Mouse (Mus musculus) MEL (cell line): ENCODE measurements around the gene Dnali1. TPM values are rescaled to one million over a fixed set of nuclear protein-coding genes. Genes with fewer than 3 reads are reported as not detected.

Source experiments
- DNase-seq: peaks from one replicate; pipeline ENCODE4 v3.0.0; 2011; ENCODE audit warnings: low read depth, low spot score
- H3K27ac ChIP-seq: 2 replicates; pipeline ENCODE4 v1.5.1; 2012; ENCODE audit warnings: low read depth, mild to moderate bottlenecking, control low read depth, low read length, moderate library complexity; ENCODE audit not compliant: control insufficient read depth
- H3K27me3 ChIP-seq, 2 experiments: fragments of 150-350 bp in 1 of 2; sonication (generic) in 1 of 2; 2 replicates each; pipeline ENCODE4 v1.6.1; 2012; ENCODE audit warnings: low read length in 2 of 2, mild to moderate bottlenecking in 2 of 2, improper control_type of control experiment in 1 of 2, moderate library complexity in 1 of 2; ENCODE audit not compliant: insufficient read depth in 2 of 2, control insufficient read depth in 1 of 2
- H3K36me3 ChIP-seq, 2 experiments: 2 replicates each; pipeline ENCODE4 v1.6.1; 2012 to 2014; ENCODE audit warnings: low read length in 2 of 2, improper control_type of control experiment in 1 of 2, inconsistent platforms in 1 of 2, mild to moderate bottlenecking in 1 of 2; ENCODE audit not compliant: insufficient read depth in 2 of 2, control insufficient read depth in 1 of 2
- H3K4me1 ChIP-seq, 2 experiments: fragments of 150-350 bp in 1 of 2; sonication (generic) in 1 of 2; 2 replicates each; pipeline ENCODE4 v1.6.1; 2012; ENCODE audit warnings: low read length in 2 of 2, improper control_type of control experiment in 1 of 2, mild to moderate bottlenecking in 1 of 2; ENCODE audit not compliant: insufficient read depth in 2 of 2, control insufficient read depth in 1 of 2
- H3K4me3 ChIP-seq, 2 experiments: fragments of 150-350 bp in 1 of 2; sonication (generic) in 1 of 2; 2 replicates each; pipeline ENCODE4 v1.5.1; 2012; ENCODE audit warnings: low read depth in 2 of 2, low read length in 2 of 2, mild to moderate bottlenecking in 2 of 2, moderate library complexity in 2 of 2, control low read depth in 1 of 2, improper control_type of control experiment in 1 of 2; ENCODE audit not compliant: control insufficient read depth in 1 of 2, insufficient read depth in 1 of 2
- H3K79me2 ChIP-seq: 2 replicates; pipeline ENCODE4 v1.6.1; 2012; ENCODE audit warnings: mild to moderate bottlenecking, low read length, moderate library complexity; ENCODE audit not compliant: control insufficient read depth, poor library complexity, insufficient read depth
- H3K9ac ChIP-seq: 2 replicates; pipeline ENCODE4 v1.6.1; 2012; ENCODE audit warnings: low read depth, mild to moderate bottlenecking, control low read depth, low read length, moderate library complexity; ENCODE audit not compliant: control insufficient read depth, poor library complexity, severe bottlenecking
- H3K9me3 ChIP-seq: fragments of 150-350 bp; sonication (generic); replicated peaks from 2 replicates; pipeline ENCODE4 v1.6.1; 2012; ENCODE audit warnings: mild to moderate bottlenecking, low read length, improper control_type of control experiment, moderate library complexity; ENCODE audit not compliant: insufficient read depth
- BHLHE40 ChIP-seq: IDR thresholded peaks from 2 replicates; pipeline ENCODE4 v1.6.1; 2012; ENCODE audit warnings: low read depth, mild to moderate bottlenecking, inconsistent platforms, low read length, improper control_type of control experiment, borderline replicate concordance
- CTCF ChIP-seq, 3 experiments: IDR thresholded peaks in 2 of 3; conservative IDR thresholded peaks in 1 of 3; 2 replicates each; pipeline ENCODE4 v1.5.1; 2011 to 2012; ENCODE audit warnings: low read length in 3 of 3, low read depth in 2 of 3, mild to moderate bottlenecking in 2 of 3, improper control_type of control experiment in 1 of 3, inconsistent platforms in 1 of 3, mixed read lengths in 1 of 3, moderate library complexity in 1 of 3; ENCODE audit not compliant: control insufficient read depth in 1 of 3, insufficient read depth in 1 of 3, poor library complexity in 1 of 3, severe bottlenecking in 1 of 3
- ETS1 ChIP-seq: IDR thresholded peaks from 2 replicates; pipeline ENCODE4 v1.6.1; 2012; ENCODE audit warnings: low read depth, mild to moderate bottlenecking, inconsistent platforms, low read length, improper control_type of control experiment, moderate library complexity
- GABPA ChIP-seq: IDR thresholded peaks from 2 replicates; pipeline ENCODE4 v1.6.1; 2012; ENCODE audit warnings: low read depth, mild to moderate bottlenecking, inconsistent platforms, low read length, improper control_type of control experiment, moderate library complexity
- GATA1 ChIP-seq: IDR thresholded peaks from 2 replicates; pipeline ENCODE4 v1.6.1; 2011; ENCODE audit warnings: low read depth, low read length, improper control_type of control experiment
- HCFC1 ChIP-seq: IDR thresholded peaks from 2 replicates; pipeline ENCODE4 v1.6.1; 2012; ENCODE audit warnings: low read depth, mild to moderate bottlenecking, inconsistent platforms, low read length, improper control_type of control experiment, moderate library complexity
- JUND ChIP-seq: IDR thresholded peaks from 2 replicates; pipeline ENCODE4 v1.6.1; 2011; ENCODE audit warnings: low read depth, mild to moderate bottlenecking, improper control_type of control experiment, low read length
- MAZ ChIP-seq: IDR thresholded peaks from 2 replicates; pipeline ENCODE4 v1.6.1; 2012; ENCODE audit warnings: low read depth, mild to moderate bottlenecking, inconsistent platforms, low read length, improper control_type of control experiment
- MYB ChIP-seq: IDR thresholded peaks from 2 replicates; pipeline ENCODE4 v1.6.1; 2011; ENCODE audit warnings: mild to moderate bottlenecking, low read depth, low read length, improper control_type of control experiment
- MYC ChIP-seq: IDR thresholded peaks from 2 replicates; pipeline ENCODE4 v1.6.1; 2011; ENCODE audit warnings: low read depth, mild to moderate bottlenecking, low read length, improper control_type of control experiment, moderate library complexity
- NELFE ChIP-seq: IDR thresholded peaks from 2 replicates; pipeline ENCODE4 v1.6.1; 2011; ENCODE audit warnings: low read depth, low read length, improper control_type of control experiment
- POLR2A ChIP-seq, 2 experiments: IDR thresholded peaks; 2 replicates each; pipeline ENCODE4 v1.6.1; 2011 to 2012; ENCODE audit warnings: low read length in 2 of 2, mild to moderate bottlenecking in 2 of 2, control low read depth in 1 of 2, improper control_type of control experiment in 1 of 2, low read depth in 1 of 2, moderate library complexity in 1 of 2; ENCODE audit not compliant: control insufficient read depth in 1 of 2, insufficient read depth in 1 of 2, poor library complexity in 1 of 2
- POLR2AphosphoS5 ChIP-seq: IDR thresholded peaks from 2 replicates; pipeline ENCODE4 v1.6.1; 2012; ENCODE audit warnings: low read depth, borderline replicate concordance, mild to moderate bottlenecking, inconsistent platforms, low read length, moderate library complexity, mixed read lengths
- RAD21 ChIP-seq: IDR thresholded peaks from 2 replicates; pipeline ENCODE4 v1.6.1; 2011; ENCODE audit warnings: mild to moderate bottlenecking, low read depth, low read length, improper control_type of control experiment
- RCOR1 ChIP-seq: IDR thresholded peaks from 2 replicates; pipeline ENCODE4 v1.6.1; 2012; ENCODE audit warnings: low read depth, mild to moderate bottlenecking, inconsistent platforms, low read length, improper control_type of control experiment
- TAL1 ChIP-seq: IDR thresholded peaks from 2 replicates; pipeline ENCODE4 v1.6.1; 2012; ENCODE audit warnings: mild to moderate bottlenecking, inconsistent platforms, low read length, moderate library complexity, mixed read lengths
- TBP ChIP-seq: IDR thresholded peaks from 2 replicates; pipeline ENCODE4 v1.8.0; 2011; ENCODE audit warnings: low read depth, low read length, improper control_type of control experiment
- USF1 ChIP-seq: IDR thresholded peaks from 2 replicates; pipeline ENCODE4 v1.6.1; 2014; ENCODE audit warnings: low read depth, mild to moderate bottlenecking, inconsistent platforms, low read length, improper control_type of control experiment, moderate library complexity
- USF2 ChIP-seq, 2 experiments: IDR thresholded peaks; 2 replicates each; pipeline ENCODE4 v1.6.1; 2011 to 2012; ENCODE audit warnings: improper control_type of control experiment in 2 of 2, low read length in 2 of 2, borderline replicate concordance in 1 of 2, inconsistent platforms in 1 of 2, low read depth in 1 of 2, mild to moderate bottlenecking in 1 of 2; ENCODE audit not compliant: insufficient read depth in 1 of 2
- ZKSCAN1 ChIP-seq: IDR thresholded peaks from 2 replicates; pipeline ENCODE4 v1.6.1; 2012; ENCODE audit warnings: low read depth, mild to moderate bottlenecking, inconsistent platforms, low read length, improper control_type of control experiment, moderate library complexity
- ZNF384 ChIP-seq: IDR thresholded peaks from 2 replicates; pipeline ENCODE4 v1.6.1; 2012; ENCODE audit warnings: low read depth, mild to moderate bottlenecking, inconsistent platforms, low read length, improper control_type of control experiment
- polyA plus RNA-seq, 2 experiments: library from polyadenylated mRNA; stranded (reverse) in 1 of 2; unstranded in 1 of 2; fragments of >175 nt in 1 of 2; fragments of >200 nt in 1 of 2; gene quantifications; 2 replicates each; pipeline versions ENCODE4 v1.2.1 to v1.2.4; 2012; ENCODE audit warnings: low replicate concordance in 2 of 2, low read depth in 1 of 2; ENCODE audit not compliant: insufficient read length in 2 of 2, insufficient read depth in 1 of 2, missing spikeins in 1 of 2
- total RNA-seq: library from RNA; depleted of rRNA; stranded (reverse); fragments of 300-350 nt; gene quantifications from 2 replicates; pipeline ENCODE4 v1.2.3, GENCODE M21; 2012

The Dnali1 gene
- total and polyA plus RNA-seq, 3 experiments = 0.08 TPM; not detected in 2

- peaks cover 6 to 19% of the 10 kb centered on the region in 2 experiments; a peak in 3 of 4 replicates for H3K4me1 ChIP-seq
- no peaks in the 10 kb centered on the region for H3K79me2 ChIP-seq
- H3K27me3 ChIP-seq = no peaks in the 10 kb centered on the region
- no peak for DNase-seq
- 0 out of 2 replicates have a peak overlapping the region, but pooled peaks have one; percentile 13 for H3K27ac ChIP-seq
- H3K4me3 ChIP-seq = no peak overlapping the region
- no peak overlapping the region for H3K9ac ChIP-seq
- H3K36me3 ChIP-seq = peaks cover 5 to 13% of the 10 kb centered on the region in 2 experiments
- H3K9me3 ChIP-seq = no peaks in the 10 kb centered on the region
- TF ChIP-seq POLR2A (IDR thresholded peaks at IDR 0.05; ENCODE audit: control insufficient read depth in 1 of 2, insufficient read depth in 1 of 2, low read depth in 1 of 2, low read length in 2 of 2, poor library complexity in 1 of 2) (peak in 1 of 2 experiments; percentile 23; a peak in 1 of 4 replicates), TAL1 (no peak)
These were observed 9.0 kb downstream of the Dnali1 start for GRCm38 (mm10) chr4:125056476-125056875.

- H3K27me3 ChIP-seq = no peaks in the 10 kb centered on the region
- no peaks in the 10 kb centered on the region for H3K79me2 ChIP-seq
- DNase-seq = no peak
- H3K4me3 ChIP-seq = no peak overlapping the region
- H3K4me1 ChIP-seq = peaks cover 6 to 19% of the 10 kb centered on the region in 2 experiments; a peak in 3 of 4 replicates
- TF ChIP-seq TBP (no peak), ZKSCAN1 (no peak), ZNF384 (no peak), USF1 (no peak), ETS1 (no peak)
- H3K36me3 ChIP-seq = peaks cover 11 to 13% of the 10 kb centered on the region in 2 experiments
- H3K9ac ChIP-seq = no peak overlapping the region
- H3K9me3 ChIP-seq = no peaks in the 10 kb centered on the region
- H3K27ac ChIP-seq = no peak overlapping the region
These were observed 10.1 kb downstream of the Dnali1 start for GRCm38 (mm10) chr4:125055385-125055784.

- no peak for DNase-seq
- H3K79me2 ChIP-seq = 0 out of 2 replicates have a peak, but pooled peaks cover 2% of the 10 kb centered on the region
- no peak overlapping the region for H3K9ac ChIP-seq
- H3K9me3 ChIP-seq = no peaks in the 10 kb centered on the region
- no peak for TF ChIP-seq TBP
- no peak for TF ChIP-seq RAD21
- peaks cover 4 to 32% of the 10 kb centered on the region in 2 experiments for H3K36me3 ChIP-seq
- H3K27ac ChIP-seq = no peak overlapping the region
- no peaks in the 10 kb centered on the region for H3K27me3 ChIP-seq
- H3K4me1 ChIP-seq = peaks cover under 1 to 3% of the 10 kb centered on the region in 2 experiments; a peak in 2 of 4 replicates
- no peak overlapping the region for H3K4me3 ChIP-seq
These were observed 21.0 kb downstream of the Dnali1 start for GRCm38 (mm10) chr4:125044454-125044853.

GRCm38 (mm10) chr4:125034341-125034740, 31.2 kb downstream of the Dnali1 start:
- peaks cover 41% of the 10 kb centered on the region for H3K79me2 ChIP-seq
- H3K27me3 ChIP-seq = no peaks in the 10 kb centered on the region
- peaks cover 23 to 29% of the 10 kb centered on the region in 2 experiments for H3K4me1 ChIP-seq
- TF ChIP-seq POLR2AphosphoS5 (no peak), MYC (no peak), ZNF384 (no peak), GABPA (no peak), MAZ (no peak), HCFC1 (no peak), POLR2A (IDR thresholded peaks at IDR 0.05; ENCODE audit: control insufficient read depth in 1 of 2, insufficient read depth in 1 of 2, low read depth in 1 of 2, low read length in 2 of 2, poor library complexity in 1 of 2) (no peak), CTCF (IDR thresholded peaks at IDR 0.05 in 2 of 3, conservative IDR thresholded peaks at IDR 0.05 in 1 of 3; ENCODE audit: control insufficient read depth in 1 of 3, insufficient read depth in 1 of 3, low read depth in 2 of 3, low read length in 3 of 3, poor library complexity in 1 of 3, severe bottlenecking in 1 of 3) (no peak), NELFE (no peak), MYB (no peak), RCOR1 (no peak), BHLHE40 (no peak), GATA1 (no peak), JUND (no peak), USF2 (IDR thresholded peaks at IDR 0.05; ENCODE audit: borderline replicate concordance in 1 of 2, insufficient read depth in 1 of 2, low read depth in 1 of 2, low read length in 2 of 2) (no peak)

More at GRCm38 (mm10) chr4:125034341-125034740, 31.2 kb downstream of the Dnali1 start:
- no peak overlapping the region for H3K27ac ChIP-seq
- no peak overlapping the region for H3K9ac ChIP-seq
- peaks cover 15 to 41% of the 10 kb centered on the region in 2 experiments for H3K36me3 ChIP-seq
- no peaks in the 10 kb centered on the region for H3K9me3 ChIP-seq
- no peak for DNase-seq
- no peak overlapping the region for H3K4me3 ChIP-seq
